Mouse (Mus musculus) small intestine, adult 2 months (tissue): ENCODE results near the gene Bcl7a.

ENCODE experiments used
- CTCF ChIP-seq: fragments of 200-500 bp; IDR thresholded peaks from 2 replicates; pipeline ENCODE4 v1.5.1; 2012; ENCODE audit warnings: low read depth, mild to moderate bottlenecking, control low read depth, inconsistent platforms, low read length, moderate library complexity, mixed read lengths; ENCODE audit not compliant: insufficient replicate concordance, insufficient read length; ENCODE audit errors: extremely low read depth
- POLR2A ChIP-seq: fragments of 200-500 bp; IDR thresholded peaks from 2 replicates; pipeline ENCODE4 v1.6.1; 2012; ENCODE audit warnings: low read depth, mild to moderate bottlenecking, control low read depth, inconsistent platforms, low read length, moderate library complexity

GRCm38 (mm10) chr5:123327686-123328085 is 15.9 kb upstream of the Bcl7a start:
- no peak for TF ChIP-seq CTCF
- no peak for TF ChIP-seq POLR2A
